Mouse (Mus musculus) T-helper 1 cell (primary cell): Measurements from ENCODE around the gene Ajap1.

Experiments used
- in situ Hi-C: fragments of 300-600 bp; cut with MboI, MseI; formaldehyde crosslinking; loops from one replicate; pipeline ENCODE4 v1.15.1; 2025; ENCODE audit warnings: high pct_unique_total_duplicates

Gene Ajap1

GRCm38 (mm10) chr4:153453496-153453895 is 29.1 kb downstream of the Ajap1 start:
- in situ Hi-C loops = no loop called here

- in situ Hi-C loops = no loop called here
Observed at GRCm38 (mm10) chr4:153451516-153451915, 31.1 kb downstream of the Ajap1 start.

- in situ Hi-C loops = no loop called here
Observed at GRCm38 (mm10) chr4:153442522-153442921, 40.1 kb downstream of the Ajap1 start.

DNA sequence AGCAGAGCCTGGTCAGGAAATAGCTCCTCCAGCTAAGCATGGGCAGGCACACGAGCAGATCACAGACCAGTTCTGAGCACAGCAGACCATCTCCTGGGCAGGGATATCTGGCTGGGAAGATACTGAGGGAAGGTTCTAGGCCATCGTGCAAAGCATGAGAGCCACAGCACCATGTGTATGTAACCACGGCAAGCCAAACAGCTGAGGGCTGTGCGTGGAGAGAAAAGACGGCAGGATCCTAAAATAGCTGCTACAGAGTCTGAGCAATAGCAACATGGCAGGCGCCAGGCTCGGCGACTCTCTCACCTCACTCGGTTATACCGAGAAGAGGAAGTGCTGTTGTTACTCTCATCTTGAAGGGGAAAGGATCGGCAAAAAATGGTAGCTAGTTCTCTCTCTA is 42.7 kb downstream of the Ajap1 start:
- in situ Hi-C loops = no loop called here

DNA sequence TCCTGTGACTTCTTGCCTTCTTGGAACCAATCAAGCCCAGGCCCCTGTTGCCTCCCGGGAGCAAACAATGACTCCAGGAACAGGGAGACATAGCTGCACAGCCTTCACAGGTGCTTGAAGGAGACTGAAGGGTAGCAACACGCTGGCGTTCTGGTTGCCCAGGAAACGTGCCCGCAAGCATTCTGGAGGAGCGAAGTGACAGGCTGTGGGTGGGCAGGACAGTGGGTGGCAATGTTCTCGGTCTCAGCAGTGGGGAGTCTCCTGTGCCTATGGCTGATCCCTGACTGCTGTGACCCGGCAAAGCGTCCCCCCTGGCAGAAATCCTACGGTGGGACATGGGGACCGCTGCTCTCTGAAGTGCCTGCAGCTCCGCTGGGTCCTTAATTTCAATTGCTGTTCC is 43.6 kb downstream of the Ajap1 start:
- in situ Hi-C loops = no loop called here

- in situ Hi-C loops = no loop called here
Observed at GRCm38 (mm10) chr4:153437196-153437595, 45.4 kb downstream of the Ajap1 start.

DNA sequence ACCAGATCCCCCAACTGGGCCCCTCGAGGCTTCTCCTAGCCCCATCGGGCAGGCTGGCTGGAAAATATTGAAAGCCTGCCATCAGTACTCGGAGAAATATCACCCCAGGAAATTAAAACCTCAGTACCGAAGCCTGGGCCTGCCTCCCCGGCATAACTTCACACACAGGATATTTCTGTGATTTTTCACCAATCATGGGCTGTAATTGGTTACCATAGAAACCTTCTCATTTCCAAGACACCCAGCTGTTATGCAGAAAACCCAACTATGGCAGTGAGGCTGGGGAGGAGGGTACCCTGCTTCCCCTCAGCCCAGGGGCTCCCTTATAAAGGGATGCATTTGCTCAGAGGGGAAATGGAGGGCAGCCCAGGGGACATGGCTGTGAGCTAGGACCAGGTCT is 46.7 kb downstream of the Ajap1 start:
- in situ Hi-C loops = no loop called here

DNA sequence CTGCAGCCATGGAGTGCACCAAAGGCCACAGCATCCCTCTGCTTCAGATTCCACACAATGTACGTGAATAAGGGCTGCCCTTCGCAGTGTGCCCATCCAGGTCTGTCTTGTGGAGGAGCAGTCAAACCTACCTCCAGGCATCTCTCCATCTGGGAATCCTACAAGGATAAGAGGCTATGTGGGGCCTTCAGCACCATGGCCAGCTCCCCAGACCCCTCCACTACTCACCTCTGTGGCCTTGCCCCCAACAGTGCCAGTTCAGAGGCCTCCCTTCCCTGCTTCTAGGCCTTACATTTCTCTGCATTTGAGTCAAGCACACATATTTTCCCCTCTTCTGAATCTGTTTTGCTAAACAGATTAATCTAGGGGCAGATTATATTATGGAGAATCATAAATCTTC is 52.6 kb downstream of the Ajap1 start:
- in situ Hi-C loops = no loop called here

DNA sequence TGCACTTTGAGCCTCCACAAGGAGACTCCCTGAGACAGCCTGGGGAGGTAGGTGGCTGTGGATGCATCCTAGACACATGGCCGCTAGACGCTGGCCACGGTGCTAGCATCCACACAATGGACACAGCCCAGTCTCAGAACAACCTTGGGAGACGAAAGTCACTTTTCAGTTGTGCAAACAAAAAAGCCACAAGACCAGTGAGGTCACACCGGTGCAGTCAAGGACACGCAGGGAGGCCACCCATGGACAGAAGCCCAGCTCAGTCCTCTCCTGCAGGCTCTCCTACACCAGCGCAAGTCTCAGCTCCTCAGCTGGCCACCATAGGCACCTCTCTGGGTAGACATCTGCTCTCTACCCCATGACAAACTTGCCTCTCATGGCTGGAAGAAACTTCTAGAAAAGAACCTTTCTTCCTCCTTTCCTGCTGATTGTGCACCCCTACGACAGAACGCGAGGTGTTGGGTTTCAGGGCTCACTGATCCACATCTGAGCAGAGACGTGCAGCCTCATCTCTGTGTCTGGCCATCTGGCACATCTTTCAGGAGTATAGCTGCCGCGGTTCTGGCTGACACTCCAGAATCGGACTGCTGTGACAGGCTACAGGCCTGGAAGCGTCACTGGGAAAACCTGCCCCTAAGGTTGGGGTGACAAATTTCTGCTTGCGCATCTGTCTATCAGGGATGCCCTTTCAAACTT is 56.5 kb downstream of the Ajap1 start:
- in situ Hi-C loops = no loop called here

DNA sequence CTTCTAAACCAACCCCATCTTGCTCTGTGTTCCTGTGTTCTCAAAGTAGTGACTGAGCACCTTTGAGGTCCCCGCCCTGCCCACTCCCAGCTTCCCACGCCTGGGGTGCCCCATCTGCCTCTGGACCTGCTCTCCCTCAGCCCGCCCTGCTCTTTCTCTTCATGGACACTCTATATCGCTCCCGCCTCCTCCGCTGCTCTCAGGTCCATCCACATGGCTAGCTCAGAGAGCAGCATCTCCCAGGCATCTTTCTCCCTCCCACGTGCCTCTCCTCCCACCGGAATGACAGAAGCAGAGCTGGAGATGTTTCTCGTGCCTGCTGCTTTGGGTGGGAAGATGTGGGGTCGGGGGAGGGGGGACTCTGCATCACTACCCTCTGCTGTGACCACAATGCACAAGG is 58.3 kb downstream of the Ajap1 start:
- in situ Hi-C loops = no loop called here

GRCm38 (mm10) chr4:153417926-153418325 is 64.7 kb downstream of the Ajap1 start:
- in situ Hi-C loops = no loop called here

- in situ Hi-C loops = no loop called here
Observed at GRCm38 (mm10) chr4:153417164-153417896, 65.3 kb downstream of the Ajap1 start.

- in situ Hi-C loops = no loop called here
Observed at GRCm38 (mm10) chr4:153416111-153416510, 66.5 kb downstream of the Ajap1 start.

DNA sequence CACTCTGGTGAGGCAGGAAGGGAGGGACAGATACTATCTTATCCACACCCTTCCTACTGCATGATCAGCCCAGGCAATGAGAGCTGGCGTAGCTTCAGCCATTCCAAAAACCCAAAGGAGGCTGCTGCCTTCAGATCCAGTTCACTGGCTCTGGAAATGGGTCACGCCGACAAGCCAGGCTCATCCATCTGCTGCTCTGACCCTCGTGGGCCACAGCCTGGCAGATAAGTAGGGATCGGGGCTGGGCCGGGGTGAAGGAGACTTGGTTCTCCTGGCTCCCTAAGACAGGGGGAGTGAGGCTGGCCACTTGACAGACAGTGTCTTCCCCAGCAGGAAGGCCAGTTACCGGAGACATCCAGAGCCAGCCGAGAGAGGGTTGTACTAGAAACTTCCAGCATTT is 84.2 kb downstream of the Ajap1 start:
- in situ Hi-C loops = no loop called here

- in situ Hi-C loops = no loop called here
Observed at GRCm38 (mm10) chr4:153387478-153387877, 95.1 kb downstream of the Ajap1 start.

GRCm38 (mm10) chr4:153381433-153381832 is 101.2 kb downstream of the Ajap1 start:
- in situ Hi-C loops = no loop called here

DNA sequence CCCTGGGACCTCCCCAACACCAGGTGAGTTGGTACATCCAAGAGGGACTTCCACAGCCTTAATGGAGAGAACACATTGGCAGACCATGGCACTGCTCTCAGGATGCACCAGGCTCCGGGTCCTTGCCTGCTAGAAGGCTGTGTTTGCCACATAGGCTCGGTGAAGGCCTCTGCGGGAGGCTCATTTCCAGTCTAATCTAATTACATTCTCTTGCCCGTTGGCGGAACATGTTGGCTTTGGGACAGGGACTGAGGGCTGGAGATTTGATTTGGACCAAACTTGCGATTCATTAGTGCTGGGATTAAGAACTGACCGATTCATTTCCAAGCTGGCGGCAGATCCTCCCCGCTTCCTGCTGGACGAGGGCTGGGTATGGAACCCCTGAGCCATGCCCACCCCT is 101.7 kb downstream of the Ajap1 start:
- in situ Hi-C loops = no loop called here

DNA sequence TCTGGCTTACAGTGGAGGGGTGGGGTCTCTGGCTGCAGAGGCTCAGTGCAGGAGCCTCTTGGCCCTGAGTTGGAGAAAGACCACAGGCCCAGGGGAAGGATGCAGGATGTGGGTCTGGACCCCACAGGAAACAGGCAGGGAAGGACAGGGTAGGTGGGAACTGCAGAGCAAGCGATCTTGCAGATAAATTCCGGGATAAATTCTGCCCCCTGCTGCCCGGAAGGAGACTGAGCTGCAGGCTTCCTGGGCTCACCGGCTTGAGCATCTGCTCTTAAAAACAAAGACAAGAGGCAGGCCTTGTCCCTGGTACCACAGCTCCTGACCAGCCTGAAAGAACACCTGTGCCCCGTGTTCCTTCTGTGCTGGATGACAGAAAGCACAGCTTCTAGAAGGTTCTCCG is 104.6 kb downstream of the Ajap1 start:
- in situ Hi-C loops = no loop called here

- in situ Hi-C loops = no loop called here
Observed at GRCm38 (mm10) chr4:153374233-153374632, 108.4 kb downstream of the Ajap1 start.

- in situ Hi-C loops = no loop called here
Observed at GRCm38 (mm10) chr4:153373125-153373524, 109.5 kb downstream of the Ajap1 start.

DNA sequence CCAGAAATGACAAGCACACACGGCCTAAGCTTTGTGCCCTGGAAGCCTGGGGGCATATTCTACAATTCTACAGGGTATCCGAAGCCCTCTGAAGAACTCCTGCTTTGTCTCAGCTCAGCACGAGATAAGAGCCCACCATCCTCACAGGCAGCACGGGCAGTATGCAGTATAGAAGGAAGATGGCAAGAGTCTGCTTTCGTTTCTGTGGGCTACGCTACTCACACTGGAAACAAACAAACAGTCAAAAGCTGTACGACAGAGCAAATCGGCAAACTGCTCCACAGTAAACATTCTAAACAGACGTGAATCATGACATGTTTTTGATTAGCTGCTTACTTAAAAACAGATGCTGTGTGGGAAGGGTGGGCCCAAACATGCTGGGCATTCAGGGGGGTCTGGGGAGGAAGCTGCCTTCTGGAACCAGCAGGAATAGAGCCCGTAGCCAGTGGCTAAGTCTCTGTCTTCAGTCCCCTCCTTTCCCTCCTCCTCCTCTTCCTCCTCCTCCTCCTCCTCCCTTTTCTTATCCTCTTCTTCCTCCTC is 113.9 kb downstream of the Ajap1 start:
- in situ Hi-C loops = no loop called here

- in situ Hi-C loops = no loop called here
Observed at GRCm38 (mm10) chr4:153360868-153361545, 121.6 kb downstream of the Ajap1 start.

GRCm38 (mm10) chr4:153358243-153358550 is 124.4 kb downstream of the Ajap1 start:
- in situ Hi-C loops = no loop called here
